Comparison of ENCODE assay signal across 14 mouse cellular contexts in the genomic region with DNA sequence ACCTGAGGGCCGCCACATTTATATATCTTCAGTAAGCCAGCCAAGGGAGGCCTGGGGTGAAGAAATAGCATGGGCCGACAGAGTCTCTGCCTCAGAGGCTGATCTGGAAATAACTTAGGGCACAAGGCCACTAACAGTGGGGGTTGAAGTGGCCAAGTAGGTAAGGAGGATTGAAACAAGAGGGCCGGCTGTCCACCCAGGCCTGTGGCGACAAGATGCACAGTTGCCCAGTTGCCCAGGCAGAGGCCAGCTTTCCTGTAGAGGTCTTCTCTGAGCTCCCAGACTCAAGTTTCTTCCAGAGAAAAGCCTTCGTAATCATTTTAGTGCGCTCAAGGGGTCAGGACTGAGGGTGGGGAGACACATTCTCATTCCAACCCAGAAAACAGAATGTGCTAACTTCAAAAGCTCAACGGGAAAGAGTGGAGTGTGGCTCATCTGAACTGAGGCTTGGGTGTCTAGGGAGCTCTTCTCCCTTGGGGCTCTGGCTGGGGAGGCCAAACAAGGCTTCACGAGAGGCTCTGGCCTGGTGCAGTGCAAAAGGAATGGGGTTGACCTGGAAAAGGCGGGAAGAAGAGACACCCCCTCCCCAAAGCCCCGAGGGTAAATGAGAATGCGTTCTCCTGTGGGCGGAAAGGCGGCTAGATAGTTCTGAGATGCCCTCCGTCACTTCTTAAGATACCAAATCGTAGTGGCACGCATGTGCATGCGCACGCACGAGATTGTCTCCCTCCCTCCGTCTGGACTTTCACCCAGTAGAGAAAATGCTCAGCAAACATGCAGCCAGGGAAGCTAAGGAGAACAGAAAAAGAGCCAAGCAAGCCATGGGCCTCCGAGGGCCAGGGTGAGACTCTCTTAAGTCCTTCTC.
DNase-seq lines count a peak whose midpoint lies in the region; ATAC-seq and TF ChIP-seq lines count a peak whose summit lies in the region.
"Had no signal": no experiment of that assay in that cellular context is flagged by ENCODE, and none has a peak within 500 bp of the region (broad histone marks: within the 10 kb centered on the region; RNA-seq: fewer than 3 reads in every experiment).

No protein-coding gene starts in this region.

- no peaks in the 10 kb centered on the region for H3K27me3 ChIP-seq in hindbrain, embryonic 15.5 days
- no peaks in the 10 kb centered on the region for H3K27me3 ChIP-seq in hindbrain, embryonic 14.5 days (ENCODE audit: control insufficient read depth, insufficient read depth, low read length)
- peaks cover 11% of the 10 kb centered on the region; the same call in 1 of the 2 replicates for H3K27me3 ChIP-seq in heart, postnatal 0 days (ENCODE audit: control insufficient read depth, insufficient read depth, low read length)
- H3K27me3 ChIP-seq: embryonic facial prominence, embryonic 12.5 days; neural tube, embryonic 13.5 days had no signal

- peaks cover 24% of the 10 kb centered on the region for H3K4me1 ChIP-seq in hindbrain, embryonic 15.5 days (replicated peaks)
- H3K4me1 ChIP-seq in hindbrain, embryonic 14.5 days (replicated peaks; ENCODE audit: control insufficient read depth, insufficient read depth, low read length) = peaks cover 16% of the 10 kb centered on the region
- peaks cover 16% of the 10 kb centered on the region; the same call in 1 of the 2 replicates for H3K4me1 ChIP-seq in heart, postnatal 0 days (ENCODE audit: control insufficient read depth, insufficient read depth)
- H3K4me1 ChIP-seq: liver, embryonic 12.5 days had no signal

- no peak for TF ChIP-seq CTCF in heart, postnatal 0 days (IDR thresholded peaks at IDR 0.05; ENCODE audit: low read depth)

- no peak for TF ChIP-seq EP300 in heart, postnatal 0 days (IDR thresholded peaks at IDR 0.05; ENCODE audit: low read depth)

- no peak overlapping the region for H3K9ac ChIP-seq in hindbrain, embryonic 15.5 days
- H3K9ac ChIP-seq in hindbrain, embryonic 14.5 days = no peak overlapping the region
- no peak overlapping the region for H3K9ac ChIP-seq in heart, postnatal 0 days (replicated peaks; ENCODE audit: low read depth, low read length)
- H3K9ac ChIP-seq: embryonic facial prominence, embryonic 12.5 days; liver, embryonic 12.5 days; neural tube, embryonic 13.5 days had no signal

- peak; percentile 64 to 80 for DNase-seq in cerebellum, postnatal 10 days
- no peak for DNase-seq in cerebellum, postnatal 36 days
- no peak for DNase-seq in hindbrain, embryonic 14.5 days (ENCODE audit: low spot score)
- DNase-seq in adipocyte (ENCODE audit: low spot score) = peak; percentile 83
- DNase-seq in heart, postnatal 0 days (ENCODE audit: low spot score) = no peak
- no peak for DNase-seq in right cerebral cortex, postnatal 25 days
- DNase-seq in embryo, embryonic 10.5 days (ENCODE audit: low spot score) = no peak
- DNase-seq: thymus, postnatal 36 days had no signal

- no peak overlapping the region for H3K4me3 ChIP-seq in hindbrain, embryonic 15.5 days
- no peak overlapping the region for H3K4me3 ChIP-seq in hindbrain, embryonic 14.5 days (replicated peaks; ENCODE audit: low read length)
- H3K4me3 ChIP-seq in heart, postnatal 0 days (ENCODE audit: low read depth, low read length) = no peak overlapping the region
- H3K4me3 ChIP-seq: embryonic facial prominence, embryonic 12.5 days; liver, embryonic 12.5 days; neural tube, embryonic 13.5 days had no signal

- no peaks in the 10 kb centered on the region for H3K9me3 ChIP-seq in hindbrain, embryonic 15.5 days
- no peaks in the 10 kb centered on the region for H3K9me3 ChIP-seq in hindbrain, embryonic 14.5 days (ENCODE audit: control insufficient read depth, low read length)
- H3K9me3 ChIP-seq in heart, postnatal 0 days (replicated peaks; ENCODE audit: control insufficient read depth, low read length) = no peaks in the 10 kb centered on the region
- H3K9me3 ChIP-seq: embryonic facial prominence, embryonic 12.5 days; liver, embryonic 12.5 days; neural tube, embryonic 13.5 days had no signal

- 74% methylated on average over 21 of the region's 21 CpGs for WGBS in hindbrain, embryonic 15.5 days
- WGBS in hindbrain, embryonic 14.5 days = 82% methylated on average over 21 of the region's 21 CpGs
- 74% methylated on average over 21 of the region's 21 CpGs for WGBS in heart, postnatal 0 days

- peak overlapping the region; percentile 16; the same call in 1 of the 2 replicates for H3K4me2 ChIP-seq in hindbrain, embryonic 15.5 days
- no peak overlapping the region for H3K4me2 ChIP-seq in hindbrain, embryonic 14.5 days (replicated peaks)
- H3K4me2 ChIP-seq in heart, postnatal 0 days (ENCODE audit: low read depth, low read length) = 0 out of 2 replicates have a peak overlapping the region, but pooled peaks have one; percentile 24
- H3K4me2 ChIP-seq: embryonic facial prominence, embryonic 12.5 days; liver, embryonic 12.5 days; midbrain, embryonic 11.5 days; neural tube, embryonic 13.5 days had no signal

- H3K36me3 ChIP-seq in hindbrain, embryonic 15.5 days = no peaks in the 10 kb centered on the region
- no peaks in the 10 kb centered on the region for H3K36me3 ChIP-seq in hindbrain, embryonic 14.5 days (replicated peaks; ENCODE audit: control insufficient read depth, insufficient read depth)
- H3K36me3 ChIP-seq in heart, postnatal 0 days (replicated peaks; ENCODE audit: control insufficient read depth, insufficient read depth, low read length) = no peaks in the 10 kb centered on the region
- H3K36me3 ChIP-seq: embryonic facial prominence, embryonic 12.5 days; G1E; liver, embryonic 12.5 days; neural tube, embryonic 13.5 days had no signal

- ATAC-seq in hindbrain, embryonic 15.5 days (ENCODE audit: low FRiP score, low read depth) = no peak
- ATAC-seq in hindbrain, embryonic 14.5 days (ENCODE audit: low FRiP score) = no peak
- ATAC-seq in heart, postnatal 0 days (ENCODE audit: insufficient read depth, low read depth) = no peak
- ATAC-seq: liver, embryonic 12.5 days had no signal

- no peak overlapping the region for H3K27ac ChIP-seq in hindbrain, embryonic 15.5 days (replicated peaks)
- H3K27ac ChIP-seq in hindbrain, embryonic 14.5 days = no peak overlapping the region
- H3K27ac ChIP-seq in heart, postnatal 0 days (ENCODE audit: low read depth) = no peak overlapping the region
- H3K27ac ChIP-seq: embryonic facial prominence, embryonic 12.5 days; liver, embryonic 12.5 days had no signal

Comparison
In these comparisons a context has a peak if more than half of its experiments do, and no peak if none do; other contexts are left out.
1. DNase-seq: peak in cerebellum, postnatal 10 days (2 of 2) and adipocyte (single experiment); none in cerebellum, postnatal 36 days (0 of 2), hindbrain, embryonic 14.5 days (single experiment), heart, postnatal 0 days (single experiment), right cerebral cortex, postnatal 25 days (single experiment) and embryo, embryonic 10.5 days (single experiment).